Comparison of ENCODE assay signal across 8 mouse cellular contexts in genomic region chr11:62604123-62604706, GRCm38 (mm10). TPM values are rescaled to one million over a fixed set of nuclear protein-coding genes. Genes with fewer than 3 reads are reported as not detected.
DNase-seq lines count a peak whose midpoint lies in the region; ATAC-seq and TF ChIP-seq lines count a peak whose summit lies in the region.

No protein-coding gene starts in this region.

- no peaks in the 10 kb centered on the region for H3K27me3 ChIP-seq in heart, postnatal 0 days (ENCODE audit: control insufficient read depth, insufficient read depth, low read length)
- H3K27me3 ChIP-seq in hindbrain, embryonic 15.5 days: no peaks in the 10 kb centered on the region
- H3K27me3 ChIP-seq in midbrain, embryonic 14.5 days (ENCODE audit: control insufficient read depth, insufficient read depth, low read length): no peaks in the 10 kb centered on the region

- H3K9ac ChIP-seq in heart, postnatal 0 days (replicated peaks; ENCODE audit: low read depth, low read length): peak overlapping the region; percentile 31; the same call in 1 of the 2 replicates
- peak overlapping the region; percentile 97 for H3K9ac ChIP-seq in hindbrain, embryonic 15.5 days
- peak overlapping the region; percentile 25 for H3K9ac ChIP-seq in midbrain, embryonic 14.5 days (replicated peaks; ENCODE audit: low read length)

- no peak for TF ChIP-seq POLR2A in bone marrow, adult 2 months (IDR thresholded peaks at IDR 0.05; ENCODE audit: borderline replicate concordance, control insufficient read depth, low read depth, low read length)

- H3K4me1 ChIP-seq in heart, postnatal 0 days (ENCODE audit: control insufficient read depth, insufficient read depth): peaks cover 12% of the 10 kb centered on the region
- H3K4me1 ChIP-seq in bone marrow, adult 2 months (ENCODE audit: control insufficient read depth, insufficient read depth, low read length): no peaks in the 10 kb centered on the region; the same call in 1 of the 2 replicates
- peaks cover 48% of the 10 kb centered on the region for H3K4me1 ChIP-seq in hindbrain, embryonic 15.5 days (replicated peaks)
- peaks cover 37% of the 10 kb centered on the region for H3K4me1 ChIP-seq in midbrain, embryonic 14.5 days (ENCODE audit: control insufficient read depth, insufficient read depth, low read length)

- no peak for TF ChIP-seq EP300 in heart, postnatal 0 days (IDR thresholded peaks at IDR 0.05; ENCODE audit: low read depth)

- DNase-seq in heart, postnatal 0 days (ENCODE audit: low spot score): no peak
- DNase-seq in heart, postnatal 25 days (ENCODE audit: low spot score): no peak
- no peak for DNase-seq in midbrain, embryonic 14.5 days
- no peak for DNase-seq in left cerebral cortex, adult 11 months (ENCODE audit: low spot score)
- DNase-seq in gastrocnemius, adult 8-10 months (ENCODE audit: low spot score in 2 of 2): no peak
- no peak for DNase-seq in layer of hippocampus, adult 9-11 months

- TF ChIP-seq CTCF in heart, postnatal 0 days (IDR thresholded peaks at IDR 0.05; ENCODE audit: low read depth): no peak
- TF ChIP-seq CTCF in bone marrow, adult 2 months (IDR thresholded peaks at IDR 0.05; ENCODE audit: control insufficient read depth, insufficient read depth, low read length): no peak

- H3K36me3 ChIP-seq in heart, postnatal 0 days (replicated peaks; ENCODE audit: control insufficient read depth, insufficient read depth, low read length): peaks cover 53% of the 10 kb centered on the region
- peaks cover 31% of the 10 kb centered on the region for H3K36me3 ChIP-seq in hindbrain, embryonic 15.5 days
- peaks cover 53% of the 10 kb centered on the region for H3K36me3 ChIP-seq in midbrain, embryonic 14.5 days (ENCODE audit: control insufficient read depth, insufficient read depth, low read length)

- H3K4me2 ChIP-seq in heart, postnatal 0 days (ENCODE audit: low read depth, low read length): peak overlapping the region; percentile 81
- peak overlapping the region; percentile 78 for H3K4me2 ChIP-seq in hindbrain, embryonic 15.5 days
- peak overlapping the region; percentile 95 for H3K4me2 ChIP-seq in midbrain, embryonic 14.5 days (ENCODE audit: low read length)

- H3K27ac ChIP-seq in heart, postnatal 0 days (ENCODE audit: low read depth): 0 out of 2 replicates have a peak overlapping the region, but pooled peaks have one; percentile 88
- no peak overlapping the region for H3K27ac ChIP-seq in bone marrow, adult 2 months (ENCODE audit: control insufficient read depth, insufficient read depth, low read depth, low read length, poor library complexity)
- H3K27ac ChIP-seq in hindbrain, embryonic 15.5 days (replicated peaks): no peak overlapping the region
- no peak overlapping the region for H3K27ac ChIP-seq in midbrain, embryonic 14.5 days (replicated peaks; ENCODE audit: low read depth, low read length)

- peak overlapping the region; percentile 80 for H3K4me3 ChIP-seq in heart, postnatal 0 days (ENCODE audit: low read depth, low read length)
- H3K4me3 ChIP-seq in bone marrow, adult 2 months (replicated peaks; ENCODE audit: control insufficient read depth, low read depth, low read length): peak overlapping the region; percentile 36
- peak overlapping the region; percentile 75 for H3K4me3 ChIP-seq in hindbrain, embryonic 15.5 days
- peak overlapping the region; percentile 92 for H3K4me3 ChIP-seq in midbrain, embryonic 14.5 days (replicated peaks; ENCODE audit: low read depth, low read length)

- intact Hi-C loops in heart, postnatal 25 days (cut with DNase I): no loop called here

- ATAC-seq in heart, postnatal 0 days (ENCODE audit: insufficient read depth, low read depth): no peak
- no peak for ATAC-seq in hindbrain, embryonic 15.5 days (ENCODE audit: low FRiP score, low read depth)
- no peak for ATAC-seq in midbrain, embryonic 14.5 days (ENCODE audit: low FRiP score, low TSS enrichment)

- WGBS in heart, postnatal 0 days: 16% methylated on average over 5 of the region's 5 CpGs
- 26% methylated on average over 5 of the region's 5 CpGs for WGBS in bone marrow, adult 2 months
- 18% methylated on average over 5 of the region's 5 CpGs for WGBS in hindbrain, embryonic 15.5 days
- 10% methylated on average over 5 of the region's 5 CpGs for WGBS in midbrain, embryonic 14.5 days

- H3K9me3 ChIP-seq in heart, postnatal 0 days (replicated peaks; ENCODE audit: control insufficient read depth, low read length): no peaks in the 10 kb centered on the region
- no peaks in the 10 kb centered on the region for H3K9me3 ChIP-seq in hindbrain, embryonic 15.5 days
- no peaks in the 10 kb centered on the region for H3K9me3 ChIP-seq in midbrain, embryonic 14.5 days (ENCODE audit: control insufficient read depth, low read length)

RNA-seq across cellular contexts. Expression of gene Trpv2, which starts 29.9 kb away (rescaled TPM):
- 6.4 and 7.7 TPM in 2 replicates for total RNA-seq in heart, postnatal 0 days (2014; rRNA removed; ENCODE audit: low replicate concordance)
- polyA plus RNA-seq in heart, postnatal 0 days (2015; fragmentation: Nextera tagmentation; extraction: Ambion mirVana): 2.6 and 3.0 TPM in 2 replicates
- 1 to 10 TPM; 2.4 to 3.3 TPM for total RNA-seq in heart, postnatal 25 days (2021)
- polyA plus RNA-seq in bone marrow, adult 2 months (2011; ENCODE audit: insufficient read depth, insufficient read length, low replicate concordance, missing spikeins): 10.0 and 22.0 TPM in 2 replicates
- polyA plus RNA-seq in hindbrain, embryonic 15.5 days (2015; fragmentation: Nextera tagmentation; extraction: Ambion mirVana): 30.9 and 31.2 TPM in 2 replicates
- 26.4 and 28.0 TPM in 2 replicates for polyA plus RNA-seq in midbrain, embryonic 14.5 days (2014; fragmentation: Nextera tagmentation; extraction: Ambion mirVana)
- 1 to 10 TPM in 2 of 4 experiments, under 1 TPM in 2; 0.46 to 1.3 (median 0.95) TPM for total RNA-seq in gastrocnemius, adult 8-10 months (2022)

RNA-seq across cellular contexts. Expression of gene Lrrc75a, which starts 44.1 kb away (rescaled TPM):
- 33.6 and 33.9 TPM in 2 replicates for total RNA-seq in heart, postnatal 0 days (2014; rRNA removed; ENCODE audit: low replicate concordance)
- polyA plus RNA-seq in heart, postnatal 0 days (2015; fragmentation: Nextera tagmentation; extraction: Ambion mirVana): 9.3 and 9.6 TPM in 2 replicates
- 1 to 10 TPM; 4.9 to 6.4 TPM for total RNA-seq in heart, postnatal 25 days (2021)
- 0.49 and 2.5 TPM in 2 replicates for polyA plus RNA-seq in bone marrow, adult 2 months (2011; ENCODE audit: insufficient read depth, insufficient read length, low replicate concordance, missing spikeins)
- 12.4 and 12.9 TPM in 2 replicates for polyA plus RNA-seq in hindbrain, embryonic 15.5 days (2015; fragmentation: Nextera tagmentation; extraction: Ambion mirVana)
- polyA plus RNA-seq in midbrain, embryonic 14.5 days (2014; fragmentation: Nextera tagmentation; extraction: Ambion mirVana): 11.1 and 13.1 TPM in 2 replicates
- total RNA-seq in gastrocnemius, adult 8-10 months (2022): 1 to 10 TPM; 2.7 to 4.6 (median 3.0) TPM

RNA-seq across cellular contexts. Expression of gene Mmgt2, which starts 44.2 kb away (rescaled TPM):
- 11.1 and 36.0 TPM in 2 replicates for total RNA-seq in heart, postnatal 0 days (2014; rRNA removed; ENCODE audit: low replicate concordance)
- polyA plus RNA-seq in heart, postnatal 0 days (2015; fragmentation: Nextera tagmentation; extraction: Ambion mirVana): 38.9 and 40.6 TPM in 2 replicates
- 1 to 10 TPM; 6.9 to 7.0 TPM for total RNA-seq in heart, postnatal 25 days (2021)
- 5.2 and 6.8 TPM in 2 replicates for polyA plus RNA-seq in bone marrow, adult 2 months (2011; ENCODE audit: insufficient read depth, insufficient read length, low replicate concordance, missing spikeins)
- polyA plus RNA-seq in hindbrain, embryonic 15.5 days (2015; fragmentation: Nextera tagmentation; extraction: Ambion mirVana): 23.7 and 26.4 TPM in 2 replicates
- polyA plus RNA-seq in midbrain, embryonic 14.5 days (2014; fragmentation: Nextera tagmentation; extraction: Ambion mirVana): 21.6 TPM in 2 replicates
- total RNA-seq in gastrocnemius, adult 8-10 months (2022): 1 to 10 TPM; 5.3 to 7.2 (median 6.5) TPM

RNA-seq across cellular contexts. Expression of gene Ubb, which starts 53.2 kb away (rescaled TPM):
- total RNA-seq in heart, postnatal 0 days (2014; rRNA removed; ENCODE audit: low replicate concordance): 704 and 828 TPM in 2 replicates
- 1,871 and 2,053 TPM in 2 replicates for polyA plus RNA-seq in heart, postnatal 0 days (2015; fragmentation: Nextera tagmentation; extraction: Ambion mirVana)
- total RNA-seq in heart, postnatal 25 days (2021): 100 to 1,000 TPM; 561 to 624 TPM
- polyA plus RNA-seq in bone marrow, adult 2 months (2011; ENCODE audit: insufficient read depth, insufficient read length, low replicate concordance, missing spikeins): 467 and 492 TPM in 2 replicates
- 4,365 and 4,386 TPM in 2 replicates for polyA plus RNA-seq in hindbrain, embryonic 15.5 days (2015; fragmentation: Nextera tagmentation; extraction: Ambion mirVana)
- 4,878 and 5,143 TPM in 2 replicates for polyA plus RNA-seq in midbrain, embryonic 14.5 days (2014; fragmentation: Nextera tagmentation; extraction: Ambion mirVana)
- total RNA-seq in gastrocnemius, adult 8-10 months (2022): 100 to 1,000 TPM; 864 to 966 (median 933) TPM

Comparison
In these comparisons a context has a peak if more than half of its experiments do, and no peak if none do; other contexts are left out.
1. H3K4me3 ChIP-seq: peak in every context shown above with its lines; median percentile 92 in midbrain, embryonic 14.5 days; 80 in heart, postnatal 0 days; 75 in hindbrain, embryonic 15.5 days; 36 in bone marrow, adult 2 months.
2. H3K9ac ChIP-seq: peak in every context shown above with its lines; median percentile 97 in hindbrain, embryonic 15.5 days; 31 in heart, postnatal 0 days; 25 in midbrain, embryonic 14.5 days.